Mouse (Mus musculus) olfactory bulb, adult 2 months (tissue): ENCODE results near the gene Tbc1d10b. TPM values are rescaled to one million over a fixed set of nuclear protein-coding genes. Genes with fewer than 3 reads are reported as not detected.

ENCODE experiments used
- H3K27ac ChIP-seq: fragments of 200-500 bp; 2 replicates; pipeline ENCODE4 v1.5.1; 2012; ENCODE audit warnings: low read depth, low read length; ENCODE audit not compliant: insufficient read depth
- H3K4me1 ChIP-seq: fragments of 200-500 bp; 2 replicates; pipeline ENCODE4 v1.6.1; 2012; ENCODE audit warnings: low read length; ENCODE audit not compliant: control insufficient read depth, insufficient read depth
- H3K4me3 ChIP-seq: fragments of 200-500 bp; 2 replicates; pipeline ENCODE4 v1.5.1; 2012; ENCODE audit warnings: mild to moderate bottlenecking, low read depth, low read length, moderate library complexity; ENCODE audit not compliant: insufficient read depth
- CTCF ChIP-seq: fragments of 200-500 bp; IDR thresholded peaks from 2 replicates; pipeline ENCODE4 v1.5.1; 2012; ENCODE audit warnings: low read depth, mild to moderate bottlenecking, low read length, moderate library complexity; ENCODE audit not compliant: insufficient read depth
- POLR2A ChIP-seq: fragments of 200-500 bp; IDR thresholded peaks from 2 replicates; pipeline ENCODE4 v1.6.1; 2012; ENCODE audit warnings: mild to moderate bottlenecking, low read depth, low read length, moderate library complexity; ENCODE audit not compliant: insufficient read depth
- WGBS: fragments of 180-500 bp; shearing (Covaris S2); methylation state at CpG from one replicate; pipeline ENCODE4 v1.1.7; 2018; 5-methylcytosine and 5-hydroxymethylcytosine counted together
- polyA plus RNA-seq: library from polyadenylated mRNA; stranded (reverse); fragments of >200 nt; gene quantifications from 2 replicates; pipeline ENCODE4 v1.2.4, GENCODE M21; 2012; ENCODE audit warnings: low replicate concordance; ENCODE audit not compliant: missing spikeins, insufficient read depth, insufficient read length

The Tbc1d10b gene
- polyA plus RNA-seq, 1 experiment, result not detected

DNA sequence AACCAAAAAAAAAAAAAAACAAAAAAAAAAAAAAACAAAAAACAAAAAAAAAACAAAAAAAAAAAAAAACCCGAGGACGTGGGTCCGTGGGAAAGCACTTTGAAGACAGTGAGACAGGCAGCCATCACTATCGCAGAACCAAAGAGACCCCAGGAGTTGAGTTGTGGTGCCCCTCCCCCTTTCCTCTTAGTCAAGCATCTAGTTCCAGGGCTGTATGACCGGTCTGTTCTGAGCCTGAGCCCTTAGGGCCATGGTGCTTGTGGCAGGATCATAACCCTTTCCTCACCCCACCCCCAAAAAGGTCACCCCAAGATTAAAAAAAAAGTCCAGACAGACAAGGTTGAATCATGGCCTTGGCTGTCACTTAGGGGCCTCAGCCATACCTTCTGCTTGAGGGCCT is 8.0 kb upstream of the Tbc1d10b start:
- peaks cover 8% of the 10 kb centered on the region for H3K4me1 ChIP-seq
- 86% methylated on average over 5 of the region's 5 CpGs for WGBS
- H3K27ac ChIP-seq, result no peak overlapping the region
- TF ChIP-seq POLR2A (no peak), CTCF (no peak)
- no peak overlapping the region for H3K4me3 ChIP-seq

GRCm38 (mm10) chr7:127214981-127215871 is 7.0 kb upstream of the Tbc1d10b start:
- Histone ChIP-seq H3K4me1 (peaks cover 8% of the 10 kb centered on the region), H3K27ac (no peak overlapping the region), H3K4me3 (peak overlapping the region; percentile 31)
- 27% methylated on average over 33 of the region's 33 CpGs for WGBS
- TF ChIP-seq POLR2A (no peak), CTCF (peak; percentile 38; the same call in 1 of the 2 replicates)

DNA sequence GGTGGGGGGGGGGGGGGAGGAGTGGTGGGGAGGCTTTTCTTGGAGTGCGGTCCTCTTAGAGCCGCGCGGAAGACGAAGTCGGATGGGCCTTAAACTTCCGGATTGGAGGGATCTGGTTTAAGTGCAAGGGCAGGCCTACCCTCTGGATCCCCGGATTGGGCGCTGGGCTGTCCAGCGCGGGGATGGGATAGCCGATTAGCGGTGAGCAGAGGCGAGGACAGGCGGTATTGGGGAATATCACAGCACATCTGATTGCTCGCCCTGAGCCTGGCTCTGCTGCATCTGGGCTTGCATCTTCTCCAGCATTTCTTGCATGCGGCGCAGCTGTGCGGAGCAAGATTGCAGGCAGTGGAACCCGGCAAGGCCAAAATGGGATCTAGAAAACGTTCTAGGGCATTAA is 6.3 kb upstream of the Tbc1d10b start:
- TF ChIP-seq CTCF (no peak), POLR2A (no peak)
- Histone ChIP-seq H3K4me3 (peak overlapping the region; percentile 31), H3K4me1 (peaks cover 8% of the 10 kb centered on the region), H3K27ac (no peak overlapping the region)
- WGBS, result 59% methylated on average over 21 of the region's 21 CpGs

- Histone ChIP-seq H3K4me1 (peaks cover 8% of the 10 kb centered on the region), H3K4me3 (no peak overlapping the region), H3K27ac (no peak overlapping the region)
- peak; percentile 15; the same call in 1 of the 2 replicates for TF ChIP-seq CTCF
- no peak for TF ChIP-seq POLR2A
- 65% methylated on average over 12 of the region's 12 CpGs for WGBS
These were observed 5.7 kb upstream of the Tbc1d10b start for GRCm38 (mm10) chr7:127213930-127214329.

- no peak for TF ChIP-seq POLR2A
- TF ChIP-seq CTCF, result 0 out of 2 replicates have a peak, but pooled peaks have one; percentile 24
- H3K4me3 ChIP-seq, result no peak overlapping the region
- 40% methylated on average over 7 of the region's 7 CpGs for WGBS
- H3K27ac ChIP-seq, result no peak overlapping the region
- H3K4me1 ChIP-seq, result peaks cover 8% of the 10 kb centered on the region
These were observed 5.2 kb upstream of the Tbc1d10b start for GRCm38 (mm10) chr7:127213485-127213884.

DNA sequence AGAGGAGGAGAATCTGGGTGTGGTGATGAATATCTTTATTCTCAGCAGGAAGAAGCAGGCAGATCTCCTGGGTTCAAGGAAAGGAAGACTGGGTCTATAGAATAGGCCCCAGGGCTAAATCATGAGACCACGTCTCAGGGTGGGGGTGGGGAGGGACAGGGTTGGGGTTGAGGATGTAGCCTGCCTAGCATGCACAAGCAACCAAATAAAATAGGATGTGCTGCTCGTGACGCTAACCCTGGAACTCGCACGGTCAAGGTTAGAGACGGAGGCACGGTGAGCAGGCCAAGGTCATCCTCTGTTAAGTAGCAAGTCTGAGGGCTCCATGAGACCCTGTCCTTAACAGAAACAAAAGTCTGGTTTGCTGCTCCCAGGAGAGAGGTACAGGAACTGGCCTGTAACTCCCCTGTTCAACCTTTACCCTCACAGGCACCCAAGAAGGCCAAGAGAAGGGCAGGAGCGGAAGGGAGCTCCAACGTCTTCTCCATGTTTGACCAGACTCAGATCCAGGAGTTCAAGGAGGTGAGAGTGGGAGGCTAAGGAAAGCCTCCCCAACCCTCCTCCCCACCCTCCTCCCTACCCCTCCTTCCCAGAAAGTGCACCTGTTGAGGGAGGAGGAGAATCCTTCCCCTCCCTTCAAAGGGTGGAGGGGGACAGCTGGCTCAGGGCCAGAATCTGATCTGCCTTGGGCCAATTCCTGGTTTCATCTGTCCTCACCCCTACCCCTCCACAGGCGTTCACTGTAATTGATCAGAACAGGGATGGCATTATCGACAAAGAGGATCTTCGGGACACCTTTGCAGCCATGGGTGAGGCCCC is 4.4 kb upstream of the Tbc1d10b start:
- no peak overlapping the region for H3K27ac ChIP-seq
- TF ChIP-seq POLR2A (no peak), CTCF (no peak)
- 92% methylated on average over 12 of the region's 12 CpGs for WGBS
- H3K4me1 ChIP-seq, result peaks cover 8% of the 10 kb centered on the region
- H3K4me3 ChIP-seq, result no peak overlapping the region

DNA sequence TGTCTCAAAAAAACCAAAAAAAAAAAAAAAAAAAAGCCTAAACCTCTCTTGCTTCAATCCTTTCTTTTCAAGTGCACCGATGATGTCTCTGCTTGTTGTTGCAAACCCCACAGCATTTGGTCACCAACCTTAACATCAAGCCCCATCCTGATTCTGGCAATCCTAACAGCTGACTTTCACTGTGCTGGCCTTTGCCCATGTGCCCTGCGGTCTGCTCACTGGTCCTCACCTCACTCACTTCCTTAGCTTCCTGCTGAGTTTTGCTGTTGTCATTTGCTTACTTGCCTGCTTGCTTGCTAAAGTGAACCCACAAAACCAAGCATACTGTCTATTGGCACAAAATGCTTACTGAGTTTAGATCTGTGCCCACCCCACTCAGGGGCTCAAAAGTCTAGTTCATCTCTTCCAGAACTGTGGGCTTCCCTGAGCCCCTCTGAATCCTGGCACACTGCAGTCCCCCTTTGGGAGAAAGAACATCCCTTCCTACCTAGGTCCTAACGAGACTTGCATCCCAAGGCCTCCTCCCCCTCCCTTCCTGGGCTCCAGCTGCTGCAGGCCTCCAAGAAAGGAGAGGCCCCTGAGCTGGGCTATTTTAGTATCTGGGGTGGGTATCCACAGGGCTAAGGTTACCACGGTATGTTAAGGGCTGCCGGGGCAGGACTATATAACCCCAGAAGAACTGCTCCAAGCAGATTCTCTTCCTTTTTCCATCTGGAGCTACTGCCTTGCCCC is 2.9 kb upstream of the Tbc1d10b start:
- Histone ChIP-seq H3K4me1 (peaks cover 14% of the 10 kb centered on the region), H3K27ac (no peak overlapping the region), H3K4me3 (no peak overlapping the region)
- WGBS, result 78% methylated on average over 5 of the region's 5 CpGs
- TF ChIP-seq POLR2A (no peak), CTCF (no peak)

- no peak for TF ChIP-seq POLR2A
- no peak for TF ChIP-seq CTCF
- 92% methylated on average over 4 of the region's 4 CpGs for WGBS
- no peak overlapping the region for H3K27ac ChIP-seq
These were observed 2.0 kb upstream of the Tbc1d10b start for GRCm38 (mm10) chr7:127210266-127210665.

More at GRCm38 (mm10) chr7:127210266-127210665, 2.0 kb upstream of the Tbc1d10b start:
- no peak overlapping the region for H3K4me3 ChIP-seq
- H3K4me1 ChIP-seq, result peaks cover 15% of the 10 kb centered on the region
